Comparison of ENCODE assay signal across 17 mouse cellular contexts in genomic region chrX:162727795-162728194, GRCm38 (mm10). TPM values are rescaled to one million over a fixed set of nuclear protein-coding genes. Genes with fewer than 3 reads are reported as not detected.
A peak's percentile ranks its signal among the peaks of the same experiment; 100 is the strongest.
DNase-seq lines count a peak whose midpoint lies in the region; ATAC-seq and TF ChIP-seq lines count a peak whose summit lies in the region.
"Had no signal": no experiment of that assay in that cellular context is flagged by ENCODE, and none has a peak within 500 bp of the region (broad histone marks: within the 10 kb centered on the region; RNA-seq: fewer than 3 reads in every experiment).

No protein-coding gene starts in this region.

- peaks cover 17% of the 10 kb centered on the region for H3K4me1 ChIP-seq in forebrain, embryonic 10.5 days
- H3K4me1 ChIP-seq in forebrain, embryonic 16.5 days (replicated peaks; ENCODE audit: control insufficient read depth, insufficient read depth, low read length), result no peaks in the 10 kb centered on the region
- H3K4me1 ChIP-seq in hindbrain, embryonic 10.5 days (replicated peaks), result peaks cover 15% of the 10 kb centered on the region
- no peaks in the 10 kb centered on the region for H3K4me1 ChIP-seq in hindbrain, embryonic 14.5 days (replicated peaks; ENCODE audit: control insufficient read depth, insufficient read depth, low read length)
- peaks cover 10% of the 10 kb centered on the region for H3K4me1 ChIP-seq in testis, adult 2 months (ENCODE audit: control insufficient read depth, insufficient read depth, low read length)
- H3K4me1 ChIP-seq: hindbrain, embryonic 12.5 days; limb, embryonic 13.5 days had no signal

- no peaks in the 10 kb centered on the region for H3K9me3 ChIP-seq in forebrain, embryonic 10.5 days
- no peaks in the 10 kb centered on the region for H3K9me3 ChIP-seq in forebrain, embryonic 16.5 days (ENCODE audit: control insufficient read depth, low read length)
- no peaks in the 10 kb centered on the region for H3K9me3 ChIP-seq in hindbrain, embryonic 10.5 days
- no peaks in the 10 kb centered on the region for H3K9me3 ChIP-seq in hindbrain, embryonic 14.5 days (ENCODE audit: control insufficient read depth, low read length)
- H3K9me3 ChIP-seq: hindbrain, embryonic 12.5 days; limb, embryonic 13.5 days had no signal

- peaks cover 32% of the 10 kb centered on the region for H3K27me3 ChIP-seq in forebrain, embryonic 10.5 days (ENCODE audit: poor library complexity, severe bottlenecking)
- no peaks in the 10 kb centered on the region for H3K27me3 ChIP-seq in forebrain, embryonic 16.5 days (replicated peaks; ENCODE audit: control insufficient read depth, insufficient read depth, low read length)
- H3K27me3 ChIP-seq in hindbrain, embryonic 10.5 days (ENCODE audit: insufficient read depth, poor library complexity, severe bottlenecking), result 0 out of 2 replicates have a peak, but pooled peaks cover 6% of the 10 kb centered on the region
- no peaks in the 10 kb centered on the region for H3K27me3 ChIP-seq in hindbrain, embryonic 14.5 days (ENCODE audit: control insufficient read depth, insufficient read depth, low read length)
- no peaks in the 10 kb centered on the region for H3K27me3 ChIP-seq in testis, adult 2 months (ENCODE audit: control insufficient read depth, insufficient read depth, low read length)
- H3K27me3 ChIP-seq: hindbrain, embryonic 12.5 days had no signal

- peak overlapping the region; percentile 78 for H3K27ac ChIP-seq in forebrain, embryonic 10.5 days
- no peak overlapping the region for H3K27ac ChIP-seq in forebrain, embryonic 16.5 days (ENCODE audit: low read length)
- peak overlapping the region; percentile 82 for H3K27ac ChIP-seq in hindbrain, embryonic 10.5 days
- no peak overlapping the region for H3K27ac ChIP-seq in hindbrain, embryonic 14.5 days
- H3K27ac ChIP-seq in testis, adult 2 months (ENCODE audit: control insufficient read depth, insufficient read depth, low read depth, low read length), result peak overlapping the region; percentile 88
- H3K27ac ChIP-seq: hindbrain, embryonic 12.5 days; limb, embryonic 13.5 days had no signal

- no peak for TF ChIP-seq POLR2A in testis, adult 2 months (IDR thresholded peaks at IDR 0.05; ENCODE audit: control insufficient read depth, low read depth, low read length)

- no peak overlapping the region for H3K4me2 ChIP-seq in forebrain, embryonic 16.5 days (ENCODE audit: low read length)
- no peak overlapping the region for H3K4me2 ChIP-seq in hindbrain, embryonic 14.5 days (replicated peaks)

- DNase-seq in forebrain, embryonic 10.5 days (ENCODE audit: extremely low spot score, low spot score), result no peak
- DNase-seq in hindbrain, embryonic 10.5 days (ENCODE audit: low spot score), result peak; percentile 17
- no peak for DNase-seq in hindbrain, embryonic 14.5 days (ENCODE audit: low spot score)
- DNase-seq in testis, postnatal 10 days (ENCODE audit: low spot score), result no peak
- DNase-seq in urinary bladder, postnatal 36 days (ENCODE audit: low spot score in 2 of 2), result no peak
- DNase-seq in thymus, postnatal 25 days, result no peak
- DNase-seq: cerebellum, adult 11-12 months; gastrocnemius, postnatal 36 days; kidney, adult 11 months; lung, postnatal 14 days; right cerebral cortex, postnatal 25 days; thymus, adult 2 months had no signal

- no peak for TF ChIP-seq CTCF in testis, adult 2 months (IDR thresholded peaks at IDR 0.05; ENCODE audit: control insufficient read depth, insufficient read depth, insufficient replicate concordance, low read depth, low read length)

- no peaks in the 10 kb centered on the region for H3K36me3 ChIP-seq in forebrain, embryonic 10.5 days (replicated peaks)
- H3K36me3 ChIP-seq in forebrain, embryonic 16.5 days (ENCODE audit: control insufficient read depth, insufficient read depth), result no peaks in the 10 kb centered on the region
- no peaks in the 10 kb centered on the region for H3K36me3 ChIP-seq in hindbrain, embryonic 10.5 days
- no peaks in the 10 kb centered on the region for H3K36me3 ChIP-seq in hindbrain, embryonic 14.5 days (replicated peaks; ENCODE audit: control insufficient read depth, insufficient read depth)
- H3K36me3 ChIP-seq in testis, adult 2 months (ENCODE audit: control insufficient read depth, insufficient read depth, low read length), result no peaks in the 10 kb centered on the region
- H3K36me3 ChIP-seq: hindbrain, embryonic 12.5 days; limb, embryonic 13.5 days had no signal

- WGBS in forebrain, embryonic 10.5 days, result 34% methylated on average over 9 of the region's 9 CpGs
- WGBS in forebrain, embryonic 16.5 days, result 38% methylated on average over 9 of the region's 9 CpGs
- WGBS in hindbrain, embryonic 10.5 days, result 27% methylated on average over 9 of the region's 9 CpGs
- 29% methylated on average over 9 of the region's 9 CpGs for WGBS in hindbrain, embryonic 14.5 days

- no peak for ATAC-seq in forebrain, embryonic 16.5 days
- no peak for ATAC-seq in hindbrain, embryonic 14.5 days (ENCODE audit: low FRiP score)
- ATAC-seq: Patski had no signal

- H3K9ac ChIP-seq in forebrain, embryonic 16.5 days (replicated peaks; ENCODE audit: low read depth, low read length), result no peak overlapping the region
- H3K9ac ChIP-seq in hindbrain, embryonic 14.5 days, result no peak overlapping the region
- H3K9ac ChIP-seq: hindbrain, embryonic 12.5 days; limb, embryonic 13.5 days had no signal

- peak overlapping the region; percentile 18 for H3K4me3 ChIP-seq in forebrain, embryonic 10.5 days
- no peak overlapping the region for H3K4me3 ChIP-seq in forebrain, embryonic 16.5 days (replicated peaks; ENCODE audit: low read length)
- 0 out of 2 replicates have a peak overlapping the region, but pooled peaks have one; percentile 24 for H3K4me3 ChIP-seq in hindbrain, embryonic 10.5 days
- H3K4me3 ChIP-seq in hindbrain, embryonic 14.5 days (replicated peaks; ENCODE audit: low read length), result no peak overlapping the region
- H3K4me3 ChIP-seq in testis, adult 2 months (ENCODE audit: control insufficient read depth, low read depth, low read length), result no peak overlapping the region
- H3K4me3 ChIP-seq: hindbrain, embryonic 12.5 days; limb, embryonic 13.5 days had no signal

RNA-seq across cellular contexts. Expression of gene Rbbp7, which starts 32.4 kb away (rescaled TPM):
- polyA plus RNA-seq in forebrain, embryonic 10.5 days (2016; fragmentation: Nextera tagmentation; extraction: Ambion mirVana), result 416 and 428 TPM in 2 replicates
- 231 and 261 TPM in 2 replicates for polyA plus RNA-seq in forebrain, embryonic 16.5 days (2015; fragmentation: Nextera tagmentation; extraction: Ambion mirVana)
- 305 and 387 TPM in 2 replicates for polyA plus RNA-seq in hindbrain, embryonic 10.5 days (2016; fragmentation: Nextera tagmentation; extraction: Ambion mirVana)
- 230 and 235 TPM in 2 replicates for polyA plus RNA-seq in hindbrain, embryonic 14.5 days (2014; fragmentation: Nextera tagmentation; extraction: Ambion mirVana)
- polyA plus RNA-seq in testis, adult 2 months (2012; rRNA removed), result 39.4 and 51.9 TPM in 2 replicates

Comparison
In these comparisons a context has a peak if more than half of its experiments do, and no peak if none do; other contexts are left out.
1. H3K27ac ChIP-seq: peak in forebrain, embryonic 10.5 days (single experiment), hindbrain, embryonic 10.5 days (single experiment) and testis, adult 2 months (single experiment); none in forebrain, embryonic 16.5 days (single experiment) and hindbrain, embryonic 14.5 days (single experiment).
2. H3K4me3 ChIP-seq: peak in forebrain, embryonic 10.5 days (single experiment) and hindbrain, embryonic 10.5 days (single experiment); none in forebrain, embryonic 16.5 days (single experiment), hindbrain, embryonic 14.5 days (single experiment) and testis, adult 2 months (single experiment).